Mouse (Mus musculus) forebrain, embryonic 13.5 days (tissue): ENCODE results near the gene Mrpl32. TPM values are rescaled to one million over a fixed set of nuclear protein-coding genes. Genes with fewer than 3 reads are reported as not detected.

Experiments
- polyA plus RNA-seq: library from polyadenylated mRNA; unstranded; fragments of >200 nt; fragmentation: Nextera tagmentation; extraction: Ambion mirVana; gene quantifications from 2 replicates; pipeline ENCODE4 v1.2.1, GENCODE M21; 2015

Gene Mrpl32
- polyA plus RNA-seq, 1 experiment from 2014 or later = 131 TPM

Other genes with a start within 250 kb of the Mrpl32 start
- gene Hecw1, start 89.9 kb downstream of the Mrpl32 start, polyA plus RNA-seq = 23.8 and 24.9 TPM in 2 replicates
- gene Psma2, start 75 bp upstream of the Mrpl32 start, polyA plus RNA-seq = 215 and 221 TPM in 2 replicates
- gene AW209491, start 17.0 kb upstream of the Mrpl32 start, polyA plus RNA-seq = 34.6 and 38.0 TPM in 2 replicates